Mouse (Mus musculus) WW6 (cell line): ENCODE data around the gene Olfr638.
"Not testable (repeated sequence)": the region's sequence is repeated elsewhere in the genome, so short reads cannot be mapped to it uniquely, and the experiment has no call there.

Source experiments
- DNase-seq: peaks from one replicate; pipeline ENCODE4 v3.0.0-alpha.2; 2013; ENCODE audit warnings: low read depth, low spot score

Olfr638 gene

DNA sequence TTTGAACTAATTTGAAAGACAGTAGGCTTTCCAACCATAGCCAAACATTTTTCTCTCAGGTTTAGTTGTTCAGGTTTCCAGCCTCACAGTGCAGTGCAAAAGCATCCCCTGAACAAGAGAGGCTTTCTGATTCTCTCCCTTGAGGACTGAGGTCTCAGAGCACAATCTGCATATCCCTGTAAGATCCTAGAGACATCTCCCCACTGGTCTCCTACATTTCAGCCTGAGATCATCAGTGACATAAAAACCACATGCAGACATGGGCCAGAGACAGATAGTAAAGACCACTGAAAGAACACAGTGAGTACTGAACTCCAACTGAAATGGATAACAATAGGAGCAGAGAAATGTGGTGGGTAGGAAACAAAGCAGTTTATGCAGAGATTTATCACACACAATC, at the start of gene Olfr638:
Olfr638 (plus strand) TSS at position 301 of the 400 bp plus-strand sequence.
- DNase-seq: no peak

DNA sequence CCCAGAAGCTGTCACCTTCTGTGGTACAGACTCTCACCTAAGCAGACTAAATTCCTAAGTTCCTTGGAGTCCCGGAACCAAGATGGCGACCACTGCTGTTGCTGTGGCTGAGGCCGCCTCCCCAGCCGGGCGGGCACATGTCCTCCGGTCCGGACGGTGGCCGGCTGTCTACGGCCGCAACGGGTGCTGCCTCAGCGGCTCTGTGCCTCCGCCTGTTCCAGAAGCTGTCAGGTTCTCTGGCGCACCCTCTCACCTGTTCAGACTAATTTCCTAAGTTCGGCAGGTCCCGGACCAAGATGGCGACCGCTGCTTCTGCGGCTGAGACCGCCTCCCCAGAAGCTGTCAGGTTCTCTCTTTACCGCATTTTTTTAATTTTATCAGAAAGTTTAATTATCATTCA, 31.7 kb upstream of the Olfr638 start:
- not testable (repeated sequence) for DNase-seq

DNA sequence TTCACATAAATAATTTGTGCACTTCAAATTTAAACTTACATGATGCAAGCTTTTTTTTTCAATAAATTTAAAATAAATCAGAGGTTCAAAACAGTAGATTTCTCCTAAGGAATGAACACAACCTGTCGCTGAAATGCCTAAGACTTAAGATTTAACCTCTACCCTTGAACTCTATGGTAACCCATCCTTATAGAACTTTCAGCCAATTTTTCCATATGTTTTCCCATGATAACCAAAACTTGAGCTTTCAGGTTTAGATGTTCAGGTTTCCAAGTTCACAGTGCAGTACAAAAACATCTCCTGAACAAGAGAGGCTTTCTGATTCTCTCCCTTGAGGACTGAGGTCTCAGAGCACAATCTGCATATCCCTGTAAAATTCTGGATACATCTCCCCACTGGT, 27.7 kb upstream of the Olfr638 start, which contains the start of gene Olfr635:
Olfr635 (plus strand) TSS at position 301 of the 400 bp plus-strand sequence.
- DNase-seq: no peak

DNA sequence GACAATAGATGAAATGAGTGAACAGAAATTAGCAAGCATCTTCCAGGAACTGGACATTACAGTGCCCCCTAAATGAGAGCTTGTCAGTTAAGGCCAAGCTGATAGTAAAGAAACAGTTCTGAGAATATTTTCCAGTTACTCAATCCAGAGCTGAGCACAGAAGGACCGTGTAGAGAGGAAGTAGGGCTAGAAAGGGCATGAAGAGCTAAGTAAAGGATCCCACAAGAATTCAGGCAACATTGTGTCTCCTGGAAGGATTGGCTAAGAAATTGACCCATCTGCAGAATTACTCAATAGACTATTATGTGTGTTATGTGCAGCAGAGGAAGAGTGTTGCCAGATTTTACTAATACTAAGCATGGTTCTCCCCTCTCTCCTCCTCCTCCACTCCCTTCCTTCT, 26.8 kb upstream of the Olfr638 start:
- no peak for DNase-seq

DNA sequence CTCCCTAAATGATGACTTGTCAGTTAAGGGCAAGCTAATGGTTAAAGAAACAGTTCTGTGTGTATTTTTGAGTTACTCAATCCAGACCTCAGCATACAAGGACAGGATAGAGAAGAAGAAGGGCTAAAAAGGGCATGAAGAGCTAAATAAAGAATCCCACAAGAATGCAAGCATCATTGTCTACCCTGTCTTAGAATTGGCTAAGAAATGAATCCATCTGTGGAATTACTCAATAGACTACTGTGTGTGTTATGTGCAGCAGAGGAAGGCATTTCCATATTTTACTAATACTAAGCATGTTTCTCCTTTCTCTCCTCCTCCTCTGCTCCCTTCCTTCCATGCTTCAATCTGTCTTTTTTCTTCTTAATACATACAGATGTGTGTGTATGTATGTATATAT, 578 bp downstream of the Olfr638 start:
- no peak for DNase-seq

DNA sequence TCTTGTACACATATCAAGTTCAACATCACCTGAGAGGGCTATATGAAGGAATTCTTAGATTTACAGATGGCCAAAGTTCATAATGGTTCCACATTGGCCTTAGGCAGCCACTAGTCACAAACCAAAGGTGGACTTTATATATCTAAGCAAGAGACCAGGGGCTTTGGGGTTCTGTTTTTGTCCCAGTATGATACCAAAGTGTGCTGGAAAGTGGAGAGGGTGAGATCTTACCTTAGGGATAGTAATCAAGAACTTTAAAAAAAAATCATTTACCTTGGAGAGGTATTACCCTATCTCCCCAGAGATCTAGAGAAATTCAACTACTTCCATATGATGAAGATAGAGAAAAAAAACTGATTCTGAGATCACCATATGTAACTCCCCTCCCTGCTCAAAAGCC, 18.7 kb downstream of the Olfr638 start, which contains the start of gene Olfr639:
Olfr639 (minus strand) TSS at position 101 of the 400 bp plus-strand sequence.
- DNase-seq: no peak

DNA sequence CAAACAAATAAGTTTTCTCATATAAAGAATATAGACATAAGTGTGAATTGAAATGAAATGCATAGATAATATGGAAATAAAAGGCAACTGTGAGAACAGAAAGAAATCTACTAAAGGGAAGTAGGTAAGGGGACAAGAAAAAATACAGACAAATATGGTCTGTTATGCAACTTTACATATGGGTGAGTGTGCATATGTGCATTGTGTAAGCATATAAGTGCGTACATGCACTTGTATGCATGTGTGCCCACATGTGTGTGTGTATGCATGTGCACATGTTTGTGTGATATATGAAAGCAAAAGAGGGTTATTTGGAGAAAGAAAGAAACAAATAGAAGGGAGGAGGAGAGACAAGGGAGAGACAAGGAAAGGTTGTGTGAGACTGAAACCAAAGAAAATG, 20.4 kb downstream of the Olfr638 start:
- DNase-seq: no peak

DNA sequence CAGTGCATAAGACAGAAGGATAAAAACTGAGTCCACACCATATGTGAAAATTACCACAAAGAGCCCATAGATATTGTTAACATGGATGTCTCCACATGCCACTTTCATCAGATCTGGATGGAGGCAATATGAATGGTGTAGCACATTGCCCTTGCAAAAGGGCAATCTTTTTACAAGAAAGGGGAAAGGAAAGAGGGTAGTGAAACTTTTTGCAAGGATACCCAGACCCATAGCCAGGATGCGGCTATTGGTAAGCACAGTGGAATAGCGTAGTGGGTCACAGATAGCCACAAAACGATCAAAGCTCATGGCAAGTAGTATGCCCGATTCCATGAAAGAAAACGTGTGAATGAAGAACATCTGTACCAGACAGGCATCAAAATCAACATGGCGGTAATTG, 23.1 kb downstream of the Olfr638 start:
- DNase-seq: no peak

DNA sequence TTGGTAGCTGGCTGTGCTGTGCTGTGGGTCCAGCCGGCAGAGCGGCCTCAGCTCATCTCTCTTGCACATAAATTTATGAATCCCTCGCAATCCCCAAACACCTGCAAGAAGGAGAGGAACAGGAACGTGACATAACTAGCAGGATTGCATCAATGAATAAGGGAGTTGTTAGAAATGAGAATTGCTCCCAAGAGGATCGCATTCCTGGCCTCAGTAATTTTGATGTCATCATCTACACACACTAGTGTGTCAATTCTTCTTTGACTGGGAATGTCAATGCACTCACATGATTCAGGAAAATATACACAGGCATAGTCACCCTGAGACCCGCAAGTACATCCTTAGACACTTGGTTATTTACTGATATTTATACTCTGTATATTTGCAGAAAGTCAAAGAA, 26.9 kb downstream of the Olfr638 start, which contains the start of gene Olfr640:
Olfr640 (minus strand) TSS at position 101 of the 400 bp plus-strand sequence.
- DNase-seq: no peak

DNA sequence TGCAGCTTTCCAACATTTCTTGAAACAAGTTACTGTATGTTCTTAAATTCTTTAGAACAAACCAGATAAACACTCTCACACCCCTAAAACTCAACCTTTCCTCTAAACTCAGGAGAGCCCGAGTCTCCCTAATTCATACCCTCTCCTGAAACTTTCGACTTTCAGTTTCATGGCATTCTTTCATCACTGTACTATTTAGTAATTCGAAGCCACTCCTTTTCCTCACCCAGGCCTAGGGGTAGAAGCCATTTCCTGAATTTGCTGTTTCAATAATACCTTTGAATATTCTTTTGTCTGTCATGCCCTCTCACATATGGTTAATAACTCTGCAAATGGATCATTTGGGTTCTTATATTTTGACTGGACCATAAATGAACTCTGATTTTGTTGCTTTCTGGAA, 28.4 kb downstream of the Olfr638 start:
- DNase-seq: no peak

DNA sequence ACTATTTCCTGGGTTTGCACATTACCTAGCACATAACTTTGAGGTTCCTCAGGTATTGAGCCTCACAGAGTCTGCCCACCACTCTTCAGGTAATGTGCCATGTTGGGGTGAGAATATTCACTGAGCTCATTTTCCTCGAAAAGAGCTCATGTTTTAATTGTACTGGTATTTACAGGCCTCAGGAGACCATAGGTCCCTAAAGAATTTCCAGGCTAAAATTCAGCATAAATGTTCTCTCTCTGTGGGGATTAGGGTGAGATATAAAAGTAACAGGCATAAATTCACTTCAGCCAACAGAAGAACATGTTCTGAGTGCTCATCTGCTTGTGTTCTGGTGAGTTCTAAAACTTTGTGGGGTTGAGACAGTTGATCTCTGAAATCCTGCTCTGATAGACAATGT, 36.6 kb downstream of the Olfr638 start, which contains the start of gene Olfr641:
Olfr641 (plus strand) TSS at position 301 of the 400 bp plus-strand sequence.
- no peak for DNase-seq

DNA sequence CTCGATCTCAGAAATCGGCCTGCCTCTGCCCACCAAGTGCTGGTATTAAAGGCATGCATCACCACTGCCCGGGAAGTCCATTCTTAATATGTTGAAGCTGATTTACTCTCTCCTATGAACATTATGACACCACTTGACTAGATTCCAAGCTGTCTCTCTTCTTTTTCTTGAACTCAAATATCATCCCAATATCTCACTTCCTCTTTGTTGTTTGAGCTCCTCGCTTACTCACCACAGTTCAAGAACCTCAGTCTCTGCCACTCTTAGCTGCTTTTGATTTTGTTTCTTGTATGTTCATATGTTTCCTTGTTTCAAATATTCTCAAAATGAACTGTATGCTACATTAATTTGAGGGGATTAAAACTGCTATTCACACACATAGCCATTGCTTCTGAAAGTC, 52.2 kb downstream of the Olfr638 start:
- no peak for DNase-seq

DNA sequence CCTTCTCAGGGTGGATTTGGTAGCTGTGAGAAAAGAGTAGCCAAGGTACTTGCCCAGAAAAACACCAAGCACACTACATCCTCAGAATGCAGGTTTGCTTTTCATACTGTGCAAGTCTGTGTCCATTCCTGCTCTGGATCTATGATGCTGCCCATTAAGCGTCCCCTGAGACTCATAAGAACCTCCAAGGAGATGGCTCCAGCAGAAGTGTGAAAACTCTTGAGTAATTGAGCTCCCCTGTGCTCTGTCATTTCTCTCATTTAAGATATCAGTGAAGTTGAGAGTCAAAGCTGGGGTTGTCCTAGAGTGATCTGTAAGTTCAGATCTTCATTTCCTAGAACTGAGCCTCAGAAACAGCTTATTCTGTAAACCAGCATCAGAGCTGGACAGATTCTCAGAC, 54.0 kb downstream of the Olfr638 start, which contains the start of gene Olfr642:
Olfr642 (minus strand) TSS at position 101 of the 400 bp plus-strand sequence.
- no peak for DNase-seq
